Mouse (Mus musculus): ENCODE measurements around the gene Olfr992.
"Not testable (repeated sequence)": the region's sequence is repeated elsewhere in the genome, so short reads cannot be mapped to it uniquely, and the experiment has no call there.

GRCm38 (mm10) chr2:85363127-85363526 is 46.1 kb downstream of the Olfr992 start, which contains the start of gene Olfr988:
- TF ChIP-seq CTCF (IDR thresholded peaks at IDR 0.05; ENCODE audit: control insufficient read depth, insufficient read depth, insufficient replicate concordance, low read depth, low read length); POLR2A (IDR thresholded peaks at IDR 0.05; ENCODE audit: control insufficient read depth, low read depth, low read length): not testable (repeated sequence)

Data from testis, adult 2 months (tissue).